Mouse (Mus musculus): ENCODE results near the gene Tmprss6. TPM values are rescaled to one million over a fixed set of nuclear protein-coding genes. Genes with fewer than 3 reads are reported as not detected.

Tmprss6 gene
- polyA plus RNA-seq, 1 experiment from 2014 or later = 0.61 TPM

DNA sequence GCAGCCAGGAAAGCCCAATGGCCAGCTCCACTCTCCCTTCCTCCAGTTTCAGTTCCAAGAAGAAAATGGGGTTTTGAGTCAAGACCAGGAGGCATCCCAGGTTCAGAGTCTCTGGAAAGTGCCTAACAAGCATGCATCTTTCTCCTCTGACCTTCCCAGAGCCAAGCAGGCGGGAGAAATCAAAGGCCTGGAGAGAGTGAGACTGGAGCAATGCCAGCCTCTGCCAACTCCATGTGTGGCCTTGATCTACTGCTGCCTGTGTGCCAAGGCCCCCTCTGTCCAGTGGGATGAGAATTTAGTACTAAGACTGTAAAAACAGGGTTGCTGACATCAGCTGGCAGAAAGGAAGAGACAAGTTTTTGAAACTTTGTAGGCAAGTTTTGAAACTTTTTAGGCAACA is 64.5 kb downstream of the Tmprss6 start:
- no peak for ATAC-seq (replicated peaks)
- H3K4me3 ChIP-seq = no peak overlapping the region
- H3K27ac ChIP-seq = no peak overlapping the region
- no peak overlapping the region for H3K4me2 ChIP-seq
- H3K27me3 ChIP-seq (replicated peaks) = peaks cover 13% of the 10 kb centered on the region
- H3K36me3 ChIP-seq (replicated peaks) = no peaks in the 10 kb centered on the region
- no peak overlapping the region for H3K9ac ChIP-seq
- no peaks in the 10 kb centered on the region for H3K9me3 ChIP-seq
- 44% methylated on average over 1 of the region's 1 CpGs for WGBS
- peaks cover 27% of the 10 kb centered on the region for H3K4me1 ChIP-seq

DNA sequence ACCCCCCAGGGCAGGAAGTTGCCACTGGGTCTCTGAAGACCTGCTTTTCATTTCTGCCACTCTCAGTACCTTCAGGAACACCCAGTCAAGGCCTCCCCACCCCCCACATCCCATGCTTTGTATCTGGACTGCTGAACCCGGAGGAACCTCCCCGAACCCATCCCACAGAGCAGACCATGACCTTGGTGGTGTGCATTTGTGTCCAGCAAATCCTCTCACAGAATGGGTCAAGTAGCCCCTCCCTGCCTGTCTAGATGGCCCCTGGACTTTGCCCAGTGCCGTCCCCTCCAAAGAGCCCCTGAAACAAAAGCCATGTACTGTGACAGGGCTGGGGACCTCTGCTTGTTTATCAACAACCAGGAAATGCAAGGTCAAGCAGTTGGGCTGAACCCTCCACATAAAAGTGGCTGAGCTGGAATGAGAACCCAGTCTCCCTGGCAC is 65.1 kb downstream of the Tmprss6 start:
- ATAC-seq (replicated peaks) = no peak
- H3K4me2 ChIP-seq = no peak overlapping the region
- peaks cover 8% of the 10 kb centered on the region; the same call in 1 of the 2 replicates for H3K27me3 ChIP-seq (replicated peaks)
- H3K36me3 ChIP-seq (replicated peaks) = no peaks in the 10 kb centered on the region
- no peaks in the 10 kb centered on the region for H3K9me3 ChIP-seq
- 47% methylated on average over 3 of the region's 3 CpGs for WGBS
- H3K9ac ChIP-seq = no peak overlapping the region
- H3K27ac ChIP-seq = no peak overlapping the region
- peaks cover 27% of the 10 kb centered on the region for H3K4me1 ChIP-seq
- no peak overlapping the region for H3K4me3 ChIP-seq

DNA sequence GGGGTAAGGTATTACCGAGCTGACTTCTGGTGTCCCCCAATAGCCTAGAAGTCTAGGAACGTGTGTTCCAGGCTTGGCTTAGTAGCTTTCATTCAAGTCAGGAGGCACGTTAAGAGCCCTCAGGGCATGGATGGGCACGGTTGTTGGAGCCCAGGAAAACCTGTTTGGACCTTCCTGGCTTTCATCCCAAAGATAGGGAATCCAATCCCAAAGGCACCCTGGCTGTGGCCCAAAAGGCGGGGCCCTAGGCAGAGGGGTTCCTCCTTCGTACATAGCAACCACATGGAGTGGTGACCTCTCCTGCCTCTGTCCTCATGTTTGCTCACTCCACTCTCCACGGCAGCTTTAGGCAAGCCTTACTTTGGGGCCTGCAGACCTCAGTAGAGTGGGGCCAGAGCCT is 66.0 kb downstream of the Tmprss6 start:
- WGBS = 78% methylated on average over 7 of the region's 7 CpGs
- Histone ChIP-seq H3K4me2 (no peak overlapping the region), H3K27me3 (replicated peaks) (0 out of 2 replicates have a peak, but pooled peaks cover under 1% of the 10 kb centered on the region), H3K36me3 (replicated peaks) (no peaks in the 10 kb centered on the region), H3K4me3 (no peak overlapping the region), H3K4me1 (peaks cover 23% of the 10 kb centered on the region), H3K9me3 (no peaks in the 10 kb centered on the region), H3K27ac (no peak overlapping the region), H3K9ac (no peak overlapping the region)
- no peak for ATAC-seq (replicated peaks)

DNA sequence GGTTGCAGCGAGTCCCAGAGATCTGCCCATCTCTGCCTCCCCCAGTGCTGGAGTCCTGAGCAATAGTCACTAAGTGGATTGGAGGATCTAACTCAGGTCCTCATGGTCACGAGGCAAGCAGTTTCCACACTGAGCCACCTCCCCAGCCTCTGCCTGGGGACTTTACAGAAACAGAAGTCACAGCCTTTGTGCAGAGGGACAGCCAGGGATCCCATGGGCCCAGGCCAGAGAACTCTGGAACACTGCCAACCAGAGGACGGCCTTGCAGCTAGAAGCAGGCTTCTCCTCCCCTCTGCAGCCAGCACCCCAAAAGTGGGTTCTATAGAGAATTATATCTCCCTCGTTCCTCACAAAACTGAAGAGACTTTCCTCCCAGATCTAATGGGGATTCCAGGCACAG is 66.5 kb downstream of the Tmprss6 start:
- Histone ChIP-seq H3K4me1 (peaks cover 18% of the 10 kb centered on the region), H3K9ac (no peak overlapping the region), H3K27ac (no peak overlapping the region), H3K4me3 (no peak overlapping the region), H3K4me2 (no peak overlapping the region), H3K36me3 (replicated peaks) (no peaks in the 10 kb centered on the region), H3K9me3 (no peaks in the 10 kb centered on the region), H3K27me3 (replicated peaks) (no peaks in the 10 kb centered on the region)
- ATAC-seq (replicated peaks) = no peak
- 60% methylated on average over 4 of the region's 4 CpGs for WGBS

DNA sequence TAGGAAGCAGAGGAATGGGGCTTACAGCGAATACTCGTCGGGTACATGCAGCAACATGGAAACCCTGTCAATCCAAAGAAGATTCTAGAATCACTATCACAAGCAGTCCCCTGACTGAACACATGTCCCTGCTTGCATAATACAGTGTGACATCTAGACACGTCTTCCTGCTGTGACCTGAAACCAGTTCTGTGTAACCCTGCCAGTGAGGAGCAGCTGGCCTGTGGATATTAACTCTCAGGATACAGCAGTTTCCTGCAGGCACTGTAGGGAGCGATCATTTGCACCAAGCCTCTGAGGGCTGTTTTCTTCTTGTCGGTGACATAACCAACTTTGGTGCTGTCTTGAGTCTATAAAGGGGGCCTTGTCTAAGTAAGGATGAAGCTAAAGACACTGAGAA is 67.1 kb downstream of the Tmprss6 start:
- Histone ChIP-seq H3K9ac (no peak overlapping the region), H3K27me3 (replicated peaks) (no peaks in the 10 kb centered on the region), H3K4me2 (no peak overlapping the region), H3K4me3 (no peak overlapping the region), H3K4me1 (peaks cover 17% of the 10 kb centered on the region), H3K27ac (no peak overlapping the region), H3K36me3 (replicated peaks) (no peaks in the 10 kb centered on the region), H3K9me3 (no peaks in the 10 kb centered on the region)
- 68% methylated on average over 6 of the region's 6 CpGs for WGBS
- ATAC-seq (replicated peaks) = no peak

DNA sequence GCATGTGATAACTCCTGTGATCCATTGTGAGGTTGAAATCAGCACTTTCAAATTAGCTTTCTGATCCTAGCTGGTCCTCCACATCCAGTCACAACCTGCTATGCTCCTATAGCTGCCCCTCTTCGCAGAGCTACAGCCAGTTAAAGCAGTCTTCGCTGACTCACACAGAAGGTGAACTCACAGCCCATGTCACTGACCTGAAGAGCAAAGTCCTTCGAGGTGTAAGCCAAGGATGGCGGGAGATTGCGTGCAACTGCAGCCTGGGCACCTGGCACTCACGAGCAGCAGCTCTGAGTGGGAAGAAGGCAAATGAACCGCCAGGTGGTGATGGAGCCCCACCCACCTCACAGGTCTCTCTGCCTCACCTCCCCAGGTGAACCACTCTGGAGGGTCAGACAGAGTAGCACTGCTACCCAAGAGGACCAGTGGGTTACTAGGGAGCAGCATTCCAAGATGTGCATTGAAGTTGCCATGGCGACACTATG is 72.9 kb downstream of the Tmprss6 start, which contains the start of gene Tex33:
Gene Tex33, minus strand, starts transcription at position 435 of the 485 bp plus-strand sequence.
- no peak within 1 kb of the TSS for H3K9ac ChIP-seq
- no peaks in the 10 kb centered on the region for H3K36me3 ChIP-seq (replicated peaks)
- H3K27me3 ChIP-seq (replicated peaks) = no peaks in the 10 kb centered on the region
- H3K4me1 ChIP-seq = no peaks in the 10 kb centered on the region
- H3K9me3 ChIP-seq = no peaks in the 10 kb centered on the region
- no peak within 1 kb of the TSS for H3K27ac ChIP-seq
- WGBS = 84% methylated on average over 8 of the region's 8 CpGs
- H3K4me2 ChIP-seq = no peak within 1 kb of the TSS
- H3K4me3 ChIP-seq = no peak within 1 kb of the TSS
- no peak for ATAC-seq (replicated peaks)

DNA sequence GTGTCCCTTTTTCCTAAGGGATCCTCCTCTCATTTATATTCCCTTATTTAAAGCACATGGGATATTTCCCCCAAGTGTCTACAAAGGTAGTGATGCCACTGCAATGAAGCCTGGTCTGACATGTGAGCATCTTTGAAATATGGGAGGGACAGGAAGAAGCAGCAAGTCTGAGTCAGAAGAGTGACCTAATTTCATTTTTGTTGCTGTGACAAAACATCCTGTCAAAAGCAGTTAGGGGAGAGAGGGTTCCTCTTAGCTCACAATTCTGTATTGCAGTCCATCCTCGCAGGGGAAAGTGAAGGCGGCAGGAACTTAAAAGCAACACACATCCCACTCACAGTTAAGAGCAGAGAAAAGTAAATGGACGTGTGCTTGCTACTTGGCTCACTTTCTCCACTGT is 77.6 kb downstream of the Tmprss6 start:
- Histone ChIP-seq H3K4me2 (no peak overlapping the region), H3K9ac (no peak overlapping the region), H3K9me3 (no peaks in the 10 kb centered on the region), H3K4me1 (no peaks in the 10 kb centered on the region), H3K27ac (no peak overlapping the region), H3K4me3 (no peak overlapping the region), H3K27me3 (replicated peaks) (no peaks in the 10 kb centered on the region), H3K36me3 (replicated peaks) (no peaks in the 10 kb centered on the region)
- 80% methylated on average over 3 of the region's 3 CpGs for WGBS
- ATAC-seq (replicated peaks) = no peak

Other genes with a start within 250 kb of the Tmprss6 start
- 1.4 and 1.5 TPM in 2 replicates for gene Ncf4, start 223.8 kb downstream of the Tmprss6 start, polyA plus RNA-seq (2015; fragmentation: Nextera tagmentation; extraction: Ambion mirVana)
- gene Csf2rb2, start 162.9 kb downstream of the Tmprss6 start, polyA plus RNA-seq (2015; fragmentation: Nextera tagmentation; extraction: Ambion mirVana) = 0.12 and 0.29 TPM in 2 replicates
- gene Csf2rb, start 142.9 kb downstream of the Tmprss6 start, polyA plus RNA-seq (2015; fragmentation: Nextera tagmentation; extraction: Ambion mirVana) = 0.50 and 0.74 TPM in 2 replicates
- gene Tex33, start 72.7 kb downstream of the Tmprss6 start, polyA plus RNA-seq (2015; fragmentation: Nextera tagmentation; extraction: Ambion mirVana) = not detected in 2 replicates
- gene Tst, start 62.7 kb downstream of the Tmprss6 start, polyA plus RNA-seq (2015; fragmentation: Nextera tagmentation; extraction: Ambion mirVana) = 11.5 and 15.6 TPM in 2 replicates
- 4.3 and 5.3 TPM in 2 replicates for gene Mpst, start 62.2 kb downstream of the Tmprss6 start, polyA plus RNA-seq (2015; fragmentation: Nextera tagmentation; extraction: Ambion mirVana)
- gene Kctd17, start 40.1 kb downstream of the Tmprss6 start, polyA plus RNA-seq (2015; fragmentation: Nextera tagmentation; extraction: Ambion mirVana) = 162 and 163 TPM in 2 replicates
- 0.05 TPM in 1 of 2 replicates, not detected in the other for gene Il2rb, start 26.6 kb upstream of the Tmprss6 start, polyA plus RNA-seq (2015; fragmentation: Nextera tagmentation; extraction: Ambion mirVana)
- gene C1qtnf6, start 62.8 kb upstream of the Tmprss6 start, polyA plus RNA-seq (2015; fragmentation: Nextera tagmentation; extraction: Ambion mirVana) = 6.6 and 7.5 TPM in 2 replicates
- gene Sstr3, start 76.1 kb upstream of the Tmprss6 start, polyA plus RNA-seq (2015; fragmentation: Nextera tagmentation; extraction: Ambion mirVana) = 0.31 and 0.56 TPM in 2 replicates
- 7.4 and 8.4 TPM in 2 replicates for gene Rac2, start 104.1 kb upstream of the Tmprss6 start, polyA plus RNA-seq (2015; fragmentation: Nextera tagmentation; extraction: Ambion mirVana)
- 5.6 and 6.4 TPM in 2 replicates for gene Cyth4, start 128.4 kb upstream of the Tmprss6 start, polyA plus RNA-seq (2015; fragmentation: Nextera tagmentation; extraction: Ambion mirVana)